Mouse (Mus musculus) embryonic facial prominence, embryonic 11.5 days (tissue): ENCODE results near the gene Chst3. TPM values are rescaled to one million over a fixed set of nuclear protein-coding genes. Genes with fewer than 3 reads are reported as not detected.
"Not testable (repeated sequence)": the region's sequence is repeated elsewhere in the genome, so short reads cannot be mapped to it uniquely, and the experiment has no call there.

Source experiments
- ATAC-seq: fragments of 200-750 bp; cut with Nextera tagmentation; replicated peaks from 2 replicates; pipeline ENCODE4 v1.8.0; 2017; ENCODE audit warnings: low read depth; ENCODE audit not compliant: insufficient number of reproducible peaks, low FRiP score, low TSS enrichment
- DNase-seq: peaks from one replicate; pipeline ENCODE4 v3.0.0-alpha.2; 2015; ENCODE audit warnings: low spot score
- H3K27ac ChIP-seq: fragments of 300-500 bp; sonication (generic); replicated peaks from 2 replicates; pipeline ENCODE4 v1.5.1; 2014; ENCODE audit warnings: mild to moderate bottlenecking, low read depth, low read length, control low read depth
- H3K27me3 ChIP-seq: fragments of 300-500 bp; sonication (generic); 2 replicates; pipeline ENCODE4 v1.6.1; 2014; ENCODE audit warnings: mild to moderate bottlenecking, low read length, moderate library complexity, mixed read lengths; ENCODE audit not compliant: control insufficient read depth, insufficient read depth
- H3K36me3 ChIP-seq: fragments of 300-500 bp; sonication (generic); replicated peaks from 2 replicates; pipeline ENCODE4 v1.6.1; 2014; ENCODE audit warnings: low read depth, mild to moderate bottlenecking, low read length, moderate library complexity, mixed read lengths; ENCODE audit not compliant: control insufficient read depth, insufficient read depth
- H3K4me1 ChIP-seq: fragments of 300-500 bp; sonication (generic); 2 replicates; pipeline ENCODE4 v1.6.1; 2014; ENCODE audit warnings: low read length, mixed read lengths; ENCODE audit not compliant: control insufficient read depth, insufficient read depth
- H3K4me2 ChIP-seq: fragments of 300-500 bp; sonication (generic); 2 replicates; pipeline ENCODE4 v1.6.1; 2014; ENCODE audit warnings: low read depth, mild to moderate bottlenecking, control low read depth, low read length, moderate library complexity
- H3K4me3 ChIP-seq: fragments of 300-500 bp; sonication (generic); 2 replicates; pipeline ENCODE4 v1.5.1; 2014; ENCODE audit warnings: low read depth, low read length, control low read depth
- H3K9ac ChIP-seq: fragments of 300-500 bp; sonication (generic); replicated peaks from 2 replicates; pipeline ENCODE4 v1.6.1; 2014; ENCODE audit warnings: mild to moderate bottlenecking, control low read depth, low read length
- H3K9me3 ChIP-seq: fragments of 300-500 bp; sonication (generic); replicated peaks from 2 replicates; pipeline ENCODE4 v1.6.1; 2016; ENCODE audit warnings: mild to moderate bottlenecking, low read length, inconsistent platforms, mixed read lengths; ENCODE audit not compliant: control insufficient read depth
- WGBS: fragments of 180-500 bp; shearing (Covaris S2); extraction: QIAGEN DNeasy Blood & Tissue Kit; methylation state at CpG from one replicate; pipeline ENCODE4 v1.1.7; 2014; 5-methylcytosine and 5-hydroxymethylcytosine counted together
- polyA plus RNA-seq: library from polyadenylated mRNA; unstranded; fragments of >200 nt; fragmentation: Nextera tagmentation; extraction: Ambion mirVana; gene quantifications from 2 replicates; pipeline ENCODE4 v1.2.1, GENCODE M21; 2014

Chst3 gene
- polyA plus RNA-seq, 1 experiment from 2014 or later: 0.86 TPM

DNA sequence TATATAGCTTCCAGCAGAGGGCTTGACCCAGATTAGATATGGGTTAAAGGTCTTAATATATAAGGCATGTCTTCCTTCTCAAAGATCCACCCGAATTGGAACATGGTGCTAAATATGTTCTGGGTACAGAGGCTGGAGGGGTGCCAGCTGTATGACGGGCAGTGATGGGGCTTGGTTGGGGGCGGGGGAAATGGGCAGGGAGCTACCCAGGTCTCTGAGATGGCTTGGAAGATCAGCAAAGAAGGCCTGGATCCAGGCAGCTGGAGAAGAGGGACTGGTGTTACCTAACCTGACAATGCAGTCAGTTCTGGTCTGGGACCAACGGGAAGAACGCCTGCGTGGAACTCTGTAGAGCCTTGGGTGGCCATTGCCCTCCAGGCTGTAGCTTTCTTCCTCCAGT is 10.1 kb upstream of the Chst3 start:
- WGBS: 88% methylated on average over 6 of the region's 6 CpGs
- DNase-seq: no peak
- no peaks in the 10 kb centered on the region for H3K36me3 ChIP-seq

DNA sequence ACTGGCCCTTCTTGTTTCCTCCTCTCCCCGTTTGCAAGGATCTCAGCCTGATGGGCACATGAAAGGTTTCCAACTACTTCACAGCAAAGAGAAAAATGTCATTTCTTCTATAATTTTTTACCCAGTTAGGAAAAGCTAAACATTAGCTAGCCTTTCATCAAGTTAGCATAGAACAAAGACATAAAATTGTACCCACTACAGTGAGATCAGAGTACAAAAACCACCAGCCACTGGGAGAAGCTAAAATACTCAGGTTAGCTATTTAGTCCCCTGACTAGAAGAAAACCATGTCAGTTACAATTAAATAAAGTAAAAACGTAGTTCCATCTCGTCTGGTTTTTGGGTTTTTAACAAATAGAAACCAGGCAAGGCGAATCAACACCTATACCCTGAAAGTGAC is 8.6 kb upstream of the Chst3 start:
- Histone ChIP-seq H3K4me3 (no peak overlapping the region), H3K4me1 (no peaks in the 10 kb centered on the region), H3K9ac (no peak overlapping the region), H3K27ac (no peak overlapping the region), H3K27me3 (no peaks in the 10 kb centered on the region), H3K4me2 (no peak overlapping the region), H3K36me3 (no peaks in the 10 kb centered on the region), H3K9me3 (no peaks in the 10 kb centered on the region)
- no peak for DNase-seq
- no peak for ATAC-seq
- 62% methylated on average over 4 of the region's 4 CpGs for WGBS

More for the DNA sequence above, 10.1 kb upstream of the Chst3 start:
- Histone ChIP-seq H3K4me1 (no peaks in the 10 kb centered on the region), H3K27ac (no peak overlapping the region), H3K27me3 (no peaks in the 10 kb centered on the region), H3K9ac (no peak overlapping the region), H3K4me2 (no peak overlapping the region), H3K9me3 (no peaks in the 10 kb centered on the region), H3K4me3 (no peak overlapping the region)
- ATAC-seq: no peak

DNA sequence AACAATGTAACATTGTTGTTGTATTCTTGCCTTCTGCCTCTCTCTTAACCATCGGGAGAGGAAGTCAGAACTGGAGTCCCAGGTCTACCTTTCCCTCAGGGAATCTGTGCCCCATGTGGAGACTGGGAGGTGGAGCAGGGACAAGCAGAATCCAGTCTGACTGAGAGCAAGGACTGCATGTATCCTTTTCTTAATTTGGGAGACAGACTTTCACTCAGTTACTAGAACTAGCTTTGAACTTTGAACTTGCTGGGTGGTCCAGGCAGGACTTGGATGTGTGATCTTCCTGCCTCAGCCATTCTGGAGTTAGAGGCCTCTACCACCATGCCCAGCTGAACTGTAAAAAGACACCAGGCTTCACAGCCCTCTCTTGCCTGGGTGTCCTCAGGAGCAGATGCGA is 5.5 kb upstream of the Chst3 start:
- H3K9ac ChIP-seq: no peak overlapping the region
- no peaks in the 10 kb centered on the region for H3K9me3 ChIP-seq
- no peak overlapping the region for H3K27ac ChIP-seq
- 53% methylated on average over 2 of the region's 2 CpGs for whole genome bisulfite sequencing
- H3K4me1 ChIP-seq: no peaks in the 10 kb centered on the region
- DNase-seq (no peak), ATAC-seq (no peak)
- no peaks in the 10 kb centered on the region for H3K27me3 ChIP-seq
- H3K36me3 ChIP-seq: no peaks in the 10 kb centered on the region
- no peak overlapping the region for H3K4me3 ChIP-seq
- no peak overlapping the region for H3K4me2 ChIP-seq

DNA sequence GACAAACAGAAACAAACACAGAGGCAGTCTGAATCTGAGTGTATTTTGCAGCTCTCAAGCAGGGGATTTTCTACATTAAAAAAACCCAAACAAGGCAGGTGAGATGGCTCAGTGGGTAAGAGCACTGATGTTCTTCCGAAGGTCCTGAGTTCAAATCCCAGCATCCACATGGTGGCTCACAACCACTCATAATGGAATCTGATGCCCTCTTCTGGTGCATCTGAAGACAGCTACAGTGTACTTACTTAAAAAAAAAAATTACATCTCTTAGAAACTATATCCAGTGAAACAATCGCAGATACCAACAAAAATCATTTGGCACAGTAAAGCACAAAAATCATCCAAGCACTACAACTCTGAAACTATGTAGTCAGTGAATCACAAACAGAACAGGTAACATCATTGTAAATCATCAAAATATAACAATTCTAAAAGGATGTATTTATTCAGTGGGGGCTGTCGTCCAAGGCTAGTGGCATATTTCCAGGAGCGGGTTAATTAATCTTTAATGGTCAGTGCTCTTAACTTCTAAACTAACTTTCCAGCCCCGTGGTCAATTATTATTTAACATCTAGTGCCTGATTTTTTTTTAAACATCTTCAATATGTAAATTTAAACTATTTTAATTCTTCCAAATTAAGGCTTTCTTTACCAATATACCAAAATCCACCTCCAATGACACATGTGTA is 2.7 kb upstream of the Chst3 start:
- not testable (repeated sequence) for ATAC-seq, H3K9ac ChIP-seq, H3K9me3 ChIP-seq, H3K4me1 ChIP-seq, H3K27ac ChIP-seq, H3K4me2 ChIP-seq, H3K36me3 ChIP-seq, H3K27me3 ChIP-seq, DNase-seq, H3K4me3 ChIP-seq
- WGBS: 93% methylated on average over 5 of the region's 5 CpGs

DNA sequence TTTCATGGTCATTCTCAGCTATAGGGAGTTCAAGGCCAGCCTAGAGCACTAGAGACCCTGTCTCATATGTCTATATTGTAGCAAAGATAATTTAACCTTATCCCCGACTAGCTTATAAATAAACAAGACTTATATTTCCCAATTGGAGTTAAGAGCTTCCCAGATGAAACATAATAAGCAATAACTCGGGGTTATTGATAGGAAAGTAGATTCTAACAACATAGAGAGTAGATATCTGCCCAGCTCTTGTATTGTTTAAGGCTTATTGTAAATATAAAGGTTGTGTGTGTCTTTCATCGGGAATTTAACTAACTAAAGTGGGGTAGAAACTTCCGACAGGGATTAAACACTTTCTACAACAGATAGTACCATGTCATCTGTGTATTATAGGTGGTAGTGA is 1.5 kb upstream of the Chst3 start:
- Histone ChIP-seq H3K4me2 (no peak overlapping the region), H3K27me3 (no peaks in the 10 kb centered on the region; the same call in 1 of the 2 replicates), H3K36me3 (no peaks in the 10 kb centered on the region), H3K9me3 (no peaks in the 10 kb centered on the region), H3K27ac (no peak overlapping the region), H3K4me1 (no peaks in the 10 kb centered on the region; the same call in 1 of the 2 replicates), H3K9ac (no peak overlapping the region), H3K4me3 (no peak overlapping the region)
- ATAC-seq (no peak), DNase-seq (no peak)
- 90% methylated on average over 4 of the region's 4 CpGs for WGBS

DNA sequence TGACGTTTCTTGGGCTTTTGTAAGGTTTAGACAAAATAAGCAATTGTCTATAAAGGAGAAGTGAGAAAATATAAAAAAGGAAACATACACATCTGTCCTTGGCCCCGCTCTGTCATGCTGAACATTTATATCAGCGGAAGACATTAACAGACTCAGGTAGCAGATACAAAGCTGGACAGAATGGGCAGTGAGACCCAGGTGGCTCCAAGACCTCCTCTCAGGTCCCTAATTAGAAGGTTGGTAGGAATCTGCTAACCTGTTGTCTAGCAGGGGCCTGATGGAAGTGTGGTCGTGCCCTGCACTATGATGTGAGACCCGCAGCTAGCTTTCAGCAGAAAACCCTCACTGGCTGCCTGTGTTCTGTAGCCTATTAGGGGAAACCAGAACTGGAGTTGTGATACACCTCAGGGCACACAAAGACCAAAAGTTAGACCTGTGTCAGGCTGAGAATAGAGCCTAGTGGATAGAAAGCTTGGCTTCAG is 1.0 kb upstream of the Chst3 start:
- no peak for DNase-seq

DNA sequence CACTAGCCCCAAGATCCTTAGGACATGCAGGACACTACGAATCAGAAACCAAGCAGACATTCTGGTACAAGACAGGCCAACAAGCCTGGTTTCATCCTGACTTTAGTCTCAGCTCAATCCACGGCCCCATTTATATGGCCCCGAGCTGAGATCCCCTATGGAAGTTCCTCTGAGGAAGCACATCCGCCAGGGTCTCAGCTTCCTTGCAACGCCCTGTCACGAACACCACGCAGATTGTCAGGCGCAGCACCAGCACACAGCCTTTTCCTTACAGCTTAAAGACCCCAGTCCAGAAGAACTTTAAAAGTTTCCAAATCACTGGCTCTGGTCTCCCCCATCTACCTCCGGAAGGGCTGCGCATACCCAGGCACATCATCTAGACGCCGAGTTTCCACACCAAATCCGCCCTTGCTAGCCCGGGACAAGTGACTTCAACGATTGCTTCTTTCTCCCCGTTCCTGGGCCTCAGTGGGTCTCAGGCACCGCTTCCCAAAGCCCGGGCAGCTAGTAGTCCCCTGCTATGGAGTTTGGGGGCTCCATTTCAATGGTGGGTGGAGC is 948 bp downstream of the Chst3 start:
- ATAC-seq (no peak), DNase-seq (peak; percentile 43)
- H3K4me2 ChIP-seq: peak overlapping the region; percentile 92
- WGBS: 4% methylated on average over 18 of the region's 18 CpGs
- H3K27ac ChIP-seq: no peak overlapping the region
- H3K27me3 ChIP-seq: no peaks in the 10 kb centered on the region; the same call in 1 of the 2 replicates
- peak overlapping the region; percentile 70 for H3K4me3 ChIP-seq
- no peaks in the 10 kb centered on the region for H3K36me3 ChIP-seq
- H3K9me3 ChIP-seq: no peaks in the 10 kb centered on the region
- no peaks in the 10 kb centered on the region; the same call in 1 of the 2 replicates for H3K4me1 ChIP-seq
- peak overlapping the region; percentile 76 for H3K9ac ChIP-seq

More for the DNA sequence above, 1.0 kb upstream of the Chst3 start:
- Histone ChIP-seq H3K36me3 (no peaks in the 10 kb centered on the region), H3K9me3 (no peaks in the 10 kb centered on the region), H3K27ac (no peak overlapping the region), H3K4me1 (no peaks in the 10 kb centered on the region; the same call in 1 of the 2 replicates), H3K4me2 (no peak overlapping the region), H3K27me3 (no peaks in the 10 kb centered on the region; the same call in 1 of the 2 replicates), H3K9ac (no peak overlapping the region), H3K4me3 (no peak overlapping the region)
- WGBS: 72% methylated on average over 5 of the region's 5 CpGs
- ATAC-seq: no peak
